ENCODE assay signal across 21 mouse cellular contexts in the genomic region with DNA sequence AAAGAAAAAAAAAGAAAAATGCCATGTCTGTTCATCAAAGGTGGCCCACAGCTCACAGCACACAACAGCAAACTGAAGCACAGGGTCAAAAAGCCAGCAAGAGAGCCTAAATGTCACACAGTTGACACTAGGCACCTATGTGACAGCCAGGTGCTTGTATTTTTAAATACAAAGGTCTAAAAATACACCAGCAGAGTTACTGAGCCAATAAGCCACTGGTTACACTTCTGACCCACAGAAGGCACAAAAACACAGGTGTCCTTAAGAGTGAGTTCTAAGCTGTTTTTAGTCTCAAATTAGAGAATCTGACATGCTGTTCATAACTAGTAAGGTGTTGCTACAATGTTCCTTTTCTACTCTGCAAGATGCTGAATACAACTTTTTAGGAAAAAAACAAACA.
"Had no signal": no experiment of that assay in that cellular context is flagged by ENCODE, and none has a peak within 500 bp of the region (broad histone marks: within the 10 kb centered on the region; RNA-seq: fewer than 3 reads in every experiment).

No protein-coding gene starts in this region.

- H3K9ac ChIP-seq: intestine, embryonic 15.5 days; kidney, embryonic 15.5 days; liver, embryonic 15.5 days; lung, embryonic 15.5 days; midbrain, embryonic 13.5 days; neural tube, embryonic 13.5 days; stomach, embryonic 15.5 days had no signal

- H3K4me2 ChIP-seq: intestine, embryonic 15.5 days; kidney, embryonic 15.5 days; liver, embryonic 11.5 days; liver, embryonic 15.5 days; lung, embryonic 15.5 days; midbrain, embryonic 13.5 days; neural tube, embryonic 13.5 days; stomach, embryonic 15.5 days had no signal

- H3K4me3 ChIP-seq: intestine, embryonic 15.5 days; kidney, embryonic 15.5 days; left cerebral cortex, adult 2 months; liver, embryonic 15.5 days; lung, embryonic 15.5 days; megakaryocyte, embryonic 14.5 days; midbrain, embryonic 10.5 days; midbrain, embryonic 13.5 days; myocyte; neural tube, embryonic 13.5 days; stomach, embryonic 15.5 days had no signal

- H3K9me3 ChIP-seq: intestine, embryonic 15.5 days; kidney, embryonic 15.5 days; liver, embryonic 15.5 days; lung, embryonic 15.5 days; megakaryocyte, embryonic 14.5 days; midbrain, embryonic 10.5 days; midbrain, embryonic 13.5 days; neural tube, embryonic 13.5 days; stomach, embryonic 15.5 days had no signal

- DNase-seq: kidney, adult 11 months; kidney, adult 8-10 months; kidney, postnatal 10 days; kidney, postnatal 36 days; lung, adult 18-20 months; lung, postnatal 10 days; lung, postnatal 36 days; thymus, postnatal 36 days had no signal

- H3K4me1 ChIP-seq: intestine, embryonic 15.5 days; kidney, embryonic 15.5 days; lung, embryonic 15.5 days; midbrain, embryonic 10.5 days; midbrain, embryonic 13.5 days; neural tube, embryonic 13.5 days; stomach, embryonic 15.5 days had no signal

- H3K27ac ChIP-seq: intestine, embryonic 15.5 days; kidney, embryonic 15.5 days; left cerebral cortex, adult 2 months; liver, embryonic 15.5 days; lung, embryonic 15.5 days; midbrain, embryonic 10.5 days; midbrain, embryonic 13.5 days; neural tube, embryonic 13.5 days; stomach, embryonic 15.5 days had no signal

- H3K27me3 ChIP-seq: intestine, embryonic 15.5 days; kidney, embryonic 15.5 days; liver, embryonic 15.5 days; lung, embryonic 15.5 days; megakaryocyte, embryonic 14.5 days; midbrain, embryonic 13.5 days; neural tube, embryonic 13.5 days; stomach, embryonic 15.5 days had no signal

- ATAC-seq: intestine, embryonic 15.5 days; midbrain, embryonic 13.5 days; midbrain, embryonic 16.5 days had no signal
